25 mouse cellular contexts compared by ENCODE assay signal in genomic region chr16:20106996-20107395, GRCm38 (mm10).
"Had no signal": no experiment of that assay in that cellular context is flagged by ENCODE, and none has a peak within 500 bp of the region (broad histone marks: within the 10 kb centered on the region; RNA-seq: fewer than 3 reads in every experiment).

No protein-coding gene starts in this region.

- H3K27ac ChIP-seq: gastrocnemius, adult 2 months; heart, adult 2 months; heart, embryonic 10.5 days; hindbrain, embryonic 10.5 days; hindbrain, embryonic 12.5 days; hindbrain, embryonic 15.5 days; hindbrain, postnatal 0 days; kidney, embryonic 15.5 days; kidney, postnatal 0 days; limb, embryonic 13.5 days; limb, embryonic 15.5 days; liver, embryonic 12.5 days; liver, embryonic 14.5 days had no signal

- H3K4me3 ChIP-seq: gastrocnemius, adult 2 months; heart, adult 2 months; heart, embryonic 10.5 days; heart, embryonic 12.5 days; hindbrain, embryonic 10.5 days; hindbrain, embryonic 12.5 days; hindbrain, embryonic 15.5 days; kidney, embryonic 15.5 days; limb, embryonic 13.5 days; limb, embryonic 15.5 days; liver, embryonic 12.5 days had no signal

- H3K9me3 ChIP-seq: heart, embryonic 10.5 days had no signal

- DNase-seq: gastrocnemius, adult 2 months; gastrocnemius, postnatal 10 days; gastrocnemius, postnatal 25 days; heart, adult 2 months; heart, postnatal 10 days; heart, postnatal 4 days; kidney, adult 11 months; kidney, adult 2 months; kidney, adult 9 months; kidney, postnatal 14 days; kidney, postnatal 36 days; left cerebral cortex, postnatal 4 days had no signal

- H3K4me1 ChIP-seq: heart, embryonic 10.5 days; heart, embryonic 12.5 days; hindbrain, embryonic 10.5 days; hindbrain, embryonic 12.5 days; kidney, embryonic 15.5 days; limb, embryonic 13.5 days; limb, embryonic 15.5 days; liver, embryonic 12.5 days had no signal

- ATAC-seq: hindbrain, postnatal 0 days; intestine, embryonic 16.5 days; liver, embryonic 12.5 days had no signal

- H3K4me2 ChIP-seq: heart, embryonic 12.5 days; hindbrain, embryonic 12.5 days; hindbrain, embryonic 15.5 days; kidney, embryonic 15.5 days; limb, embryonic 13.5 days; limb, embryonic 15.5 days; liver, embryonic 12.5 days had no signal

- H3K9ac ChIP-seq: heart, embryonic 12.5 days; hindbrain, embryonic 12.5 days; hindbrain, embryonic 15.5 days; kidney, embryonic 15.5 days; limb, embryonic 13.5 days; limb, embryonic 15.5 days; liver, embryonic 12.5 days; liver, embryonic 14.5 days had no signal

- H3K27me3 ChIP-seq: heart, embryonic 12.5 days; hindbrain, embryonic 12.5 days; hindbrain, embryonic 15.5 days; kidney, embryonic 15.5 days; limb, embryonic 13.5 days; limb, embryonic 15.5 days; liver, embryonic 12.5 days had no signal
